Mouse (Mus musculus) liver, embryonic 14.5 days (tissue): ENCODE data around the gene Gipc2. TPM values are rescaled to one million over a fixed set of nuclear protein-coding genes. Genes with fewer than 3 reads are reported as not detected.
A peak's percentile ranks its signal among the peaks of the same experiment; 100 is the strongest.

Source experiments
- ATAC-seq: fragments of 200-750 bp; cut with Nextera tagmentation; 2 replicates; pipeline ENCODE4 v1.8.0; 2017; ENCODE audit warnings: moderate number of reproducible peaks, mild to moderate bottlenecking, moderate library complexity; ENCODE audit not compliant: insufficient read depth
- DNase-seq, 3 experiments: peaks; one replicate each; pipeline ENCODE4 v3.0.0-alpha.2; 2012 to 2013; ENCODE audit warnings: low read depth in 3 of 3, low spot score in 3 of 3
- H3K27ac ChIP-seq: fragments of 300-500 bp; sonication (generic); 2 replicates; pipeline ENCODE4 v1.5.1; 2014; ENCODE audit warnings: moderate library complexity, mild to moderate bottlenecking, control low read depth, inconsistent platforms
- H3K27me3 ChIP-seq: fragments of 300-500 bp; sonication (generic); 2 replicates; pipeline ENCODE4 v1.6.1; 2014; ENCODE audit warnings: mild to moderate bottlenecking, low read length, moderate library complexity; ENCODE audit not compliant: control insufficient read depth, insufficient read depth
- H3K36me3 ChIP-seq: fragments of 300-500 bp; sonication (generic); replicated peaks from 2 replicates; pipeline ENCODE4 v1.6.1; 2014; ENCODE audit warnings: low read depth; ENCODE audit not compliant: control insufficient read depth, insufficient read depth
- H3K4me1 ChIP-seq, 2 experiments: fragments of 200-500 bp in 1 of 2; fragments of 300-500 bp in 1 of 2; sonication (generic) in 1 of 2; replicated peaks; 2 replicates each; pipeline ENCODE4 v1.6.1; 2012 to 2014; ENCODE audit warnings: antibody characterized with exemption in 1 of 2, inconsistent platforms in 1 of 2, low read length in 1 of 2; ENCODE audit not compliant: control insufficient read depth in 2 of 2, insufficient read depth in 2 of 2
- H3K4me2 ChIP-seq: fragments of 300-500 bp; sonication (generic); 2 replicates; pipeline ENCODE4 v1.6.1; 2014; ENCODE audit warnings: low read depth, mild to moderate bottlenecking, control low read depth, moderate library complexity
- H3K4me3 ChIP-seq, 2 experiments: fragments of 200-500 bp in 1 of 2; fragments of 300-500 bp in 1 of 2; sonication (generic) in 1 of 2; 2 replicates each; pipeline ENCODE4 v1.5.1; 2012 to 2014; ENCODE audit warnings: low read depth in 2 of 2, low read length in 2 of 2, mild to moderate bottlenecking in 2 of 2, control low read depth in 1 of 2, inconsistent platforms in 1 of 2, moderate library complexity in 1 of 2; ENCODE audit not compliant: insufficient read depth in 1 of 2
- H3K9ac ChIP-seq: fragments of 300-500 bp; sonication (generic); replicated peaks from 2 replicates; pipeline ENCODE4 v1.6.1; 2014; ENCODE audit warnings: mild to moderate bottlenecking, control low read depth, moderate library complexity
- H3K9me3 ChIP-seq: fragments of 300-500 bp; sonication (generic); 2 replicates; pipeline ENCODE4 v1.6.1; 2016; ENCODE audit warnings: low read length, mixed read lengths; ENCODE audit not compliant: control insufficient read depth
- CTCF ChIP-seq: IDR thresholded peaks from 2 replicates; pipeline ENCODE4 v1.5.1; 2016; ENCODE audit warnings: antibody characterized with exemption, low read depth, control low read depth
- EP300 ChIP-seq: IDR thresholded peaks from 2 replicates; pipeline ENCODE4 v1.6.1; 2016; ENCODE audit warnings: antibody characterized with exemption, low read depth
- WGBS: fragments of 180-500 bp; shearing (Covaris S2); extraction: QIAGEN DNeasy Blood & Tissue Kit; methylation state at CpG from one replicate; pipeline ENCODE4 v1.1.7; 2014; ENCODE audit not compliant: insufficient replicate concordance; 5-methylcytosine and 5-hydroxymethylcytosine counted together
- polyA plus RNA-seq, 2 experiments: library from polyadenylated mRNA; depleted of rRNA in 1 of 2; stranded (reverse) in 1 of 2; unstranded in 1 of 2; fragments of >200 nt; fragmentation: Nextera tagmentation in 1 of 2; extraction: Ambion mirVana in 1 of 2; gene quantifications; 2 replicates each; pipeline versions ENCODE4 v1.2.1 to v1.2.3; 2012 to 2014

Gene Gipc2
- polyA plus RNA-seq, 2 experiments, result 7.7 to 16.9 TPM

GRCm38 (mm10) chr3:152190679-152191477 lies 24.8 kb upstream of the Gipc2 start:
- no peaks in the 10 kb centered on the region for H3K9me3 ChIP-seq
- H3K4me3 ChIP-seq, result peak overlapping the region; percentile 65 to 94
- 52% methylated on average over 9 of the region's 9 CpGs for WGBS
- no peak for TF ChIP-seq EP300
- TF ChIP-seq CTCF, result no peak
- peaks cover 14 to 16% of the 10 kb centered on the region in 2 experiments for H3K4me1 ChIP-seq
- peak overlapping the region; percentile 23 for H3K27ac ChIP-seq
- peaks cover 10% of the 10 kb centered on the region for H3K36me3 ChIP-seq
- no peaks in the 10 kb centered on the region for H3K27me3 ChIP-seq
- peak overlapping the region; percentile 73 for H3K9ac ChIP-seq
- peak overlapping the region; percentile 87 for H3K4me2 ChIP-seq
- ATAC-seq (no peak), DNase-seq (no peak)

GRCm38 (mm10) chr3:152189306-152189705 lies 23.3 kb upstream of the Gipc2 start:
- ATAC-seq (no peak), DNase-seq (no peak)
- TF ChIP-seq EP300, result no peak
- TF ChIP-seq CTCF, result no peak
- H3K4me2 ChIP-seq, result peak overlapping the region; percentile 87
- H3K27me3 ChIP-seq, result no peaks in the 10 kb centered on the region
- no peak overlapping the region; the same call in 1 of the 2 replicates for H3K27ac ChIP-seq
- peak overlapping the region; percentile 6 for H3K9ac ChIP-seq
- no peaks in the 10 kb centered on the region for H3K9me3 ChIP-seq
- H3K4me1 ChIP-seq, result peaks cover 13 to 16% of the 10 kb centered on the region in 2 experiments
- WGBS, result 36% methylated on average over 4 of the region's 4 CpGs
- peaks cover 24% of the 10 kb centered on the region for H3K36me3 ChIP-seq
- H3K4me3 ChIP-seq, result peak overlapping the region; percentile 24 to 94

GRCm38 (mm10) chr3:152186106-152186505 lies 20.1 kb upstream of the Gipc2 start:
- Histone ChIP-seq H3K27me3 (no peaks in the 10 kb centered on the region), H3K9me3 (no peaks in the 10 kb centered on the region), H3K36me3 (peaks cover 40% of the 10 kb centered on the region), H3K9ac (no peak overlapping the region), H3K4me2 (no peak overlapping the region), H3K27ac (no peak overlapping the region), H3K4me3 (no peak overlapping the region), H3K4me1 (peaks cover 12 to 16% of the 10 kb centered on the region in 2 experiments)
- TF ChIP-seq CTCF, result no peak
- TF ChIP-seq EP300, result no peak
- ATAC-seq (no peak), DNase-seq (no peak)
- WGBS, result 79% methylated on average over 6 of the region's 6 CpGs

GRCm38 (mm10) chr3:152183522-152183921 lies 17.5 kb upstream of the Gipc2 start:
- TF ChIP-seq EP300, result no peak
- TF ChIP-seq CTCF, result no peak
- H3K27me3 ChIP-seq, result no peaks in the 10 kb centered on the region
- WGBS, result 90% methylated on average over 9 of the region's 9 CpGs
- H3K27ac ChIP-seq, result no peak overlapping the region
- DNase-seq (no peak), ATAC-seq (no peak)
- H3K9me3 ChIP-seq, result no peaks in the 10 kb centered on the region
- H3K4me1 ChIP-seq, result no peaks in the 10 kb centered on the region; a peak in 1 of 4 replicates
- H3K9ac ChIP-seq, result no peak overlapping the region
- no peak overlapping the region for H3K4me2 ChIP-seq
- peaks cover 40% of the 10 kb centered on the region for H3K36me3 ChIP-seq
- no peak overlapping the region for H3K4me3 ChIP-seq

GRCm38 (mm10) chr3:152180624-152181023 lies 14.6 kb upstream of the Gipc2 start:
- no peak overlapping the region for H3K4me2 ChIP-seq
- peaks cover 28% of the 10 kb centered on the region for H3K36me3 ChIP-seq
- 86% methylated on average over 4 of the region's 4 CpGs for WGBS
- H3K4me3 ChIP-seq, result no peak overlapping the region
- TF ChIP-seq CTCF (no peak), EP300 (no peak)
- H3K9ac ChIP-seq, result no peak overlapping the region
- H3K4me1 ChIP-seq, result no peaks in the 10 kb centered on the region; a peak in 2 of 4 replicates
- DNase-seq (no peak), ATAC-seq (peak; percentile 21; the same call in 1 of the 2 replicates)
- H3K27ac ChIP-seq, result no peak overlapping the region
- H3K27me3 ChIP-seq, result no peaks in the 10 kb centered on the region
- no peaks in the 10 kb centered on the region for H3K9me3 ChIP-seq
